Comparison of ENCODE assay signal across 8 mouse cellular contexts in genomic region chr19:3389089-3389488, GRCm38 (mm10). TPM values are rescaled to one million over a fixed set of nuclear protein-coding genes. Genes with fewer than 3 reads are reported as not detected.
DNase-seq lines count a peak whose midpoint lies in the region; ATAC-seq lines count a peak whose summit lies in the region.

No protein-coding gene starts in this region.

- intact Hi-C loops in left cerebral cortex, postnatal 10 days (cut with DNase I), result loop anchor here (5.0 kb wide), 1 partner anchor 63 kb away; no protein-coding TSS in a partner anchor

- DNase-seq in embryo, embryonic 10 days (ENCODE audit: low spot score), result peak; percentile 86
- DNase-seq in gastrocnemius, postnatal 10 days, result peak; percentile 93
- DNase-seq in left cerebral cortex, postnatal 10 days (ENCODE audit: extremely low spot score in 1 of 2, low spot score in 2 of 2), result peak; percentile 82 to 93
- DNase-seq in right cerebral cortex, postnatal 25 days, result peak; percentile 87
- DNase-seq in urinary bladder, postnatal 36 days (ENCODE audit: low spot score in 2 of 2), result peak; percentile 89 to 92

- peak; percentile 95 for ATAC-seq in activated CD4-positive, CD25-positive, alpha-beta regulatory T cell, adult 4 months
- ATAC-seq in inflammation-experienced regulatory T-cells, adult 6 months, result peak; percentile 96
- peak; percentile 82 for ATAC-seq in megakaryocyte-erythroid progenitor cell, adult 5-6 weeks (replicated peaks; ENCODE audit: low FRiP score, low TSS enrichment, poor library complexity, severe bottlenecking)

RNA-seq across cellular contexts. Expression of gene Tesmin, which starts 0.4 kb away (rescaled TPM):
- polyA plus RNA-seq in activated CD4-positive, CD25-positive, alpha-beta regulatory T cell, adult 4 months (2017; shearing (Covaris generic)), result not detected
- under 1 TPM; 0.68 to 0.77 TPM for total RNA-seq in gastrocnemius, postnatal 10 days (2021)
- polyA plus RNA-seq in inflammation-experienced regulatory T-cells, adult 6 months (2017; shearing (Covaris generic)), result not detected
- total RNA-seq in left cerebral cortex, postnatal 10 days (2021), result under 1 TPM; 0.30 to 0.41 TPM
- 0.74 and 3.9 TPM in 2 replicates for total RNA-seq in megakaryocyte-erythroid progenitor cell, adult 5-6 weeks (2014; fragmentation: Nextera tagmentation)
- 0.66 and 1.5 TPM in 2 replicates for total RNA-seq in megakaryocyte-erythroid progenitor cell, adult 5-6 weeks (2017)

RNA-seq across cellular contexts. Expression of gene Gal, which starts 25.3 kb away (rescaled TPM):
- polyA plus RNA-seq in activated CD4-positive, CD25-positive, alpha-beta regulatory T cell, adult 4 months (2017; shearing (Covaris generic)), result 1 to 10 TPM in 1 of 2 experiments, not detected in 1; 2.1 TPM
- total RNA-seq in gastrocnemius, postnatal 10 days (2021), result 1 to 10 TPM in 1 of 2 experiments, not detected in 1; 1.9 TPM
- 10 to 100 TPM in 1 of 3 experiments, 1 to 10 TPM in 1, under 1 TPM in 1; 0.74 to 15.2 (median 1.3) TPM for polyA plus RNA-seq in inflammation-experienced regulatory T-cells, adult 6 months (2017; shearing (Covaris generic))
- 1 to 10 TPM; 1.3 to 2.0 TPM for total RNA-seq in left cerebral cortex, postnatal 10 days (2021)
- not detected in 2 replicates for total RNA-seq in megakaryocyte-erythroid progenitor cell, adult 5-6 weeks (2014; fragmentation: Nextera tagmentation)
- total RNA-seq in megakaryocyte-erythroid progenitor cell, adult 5-6 weeks (2017), result not detected in 2 replicates

Comparison
In these comparisons a context has a peak if more than half of its experiments do, and no peak if none do; other contexts are left out.
1. Peak in every context shown above with its lines: DNase-seq and ATAC-seq.